Mouse (Mus musculus): Measurements from ENCODE around the gene Gpd1l. TPM values are rescaled to one million over a fixed set of nuclear protein-coding genes. Genes with fewer than 3 reads are reported as not detected.

Gene Gpd1l
- polyA plus RNA-seq, 1 experiment: 3.2 TPM

GRCm38 (mm10) chr9:114885564-114885963, 48.2 kb downstream of the Gpd1l start:
- H3K4me3 ChIP-seq (ENCODE audit: control insufficient read depth, low read depth, low read length): no peak overlapping the region
- no peaks in the 10 kb centered on the region for H3K4me1 ChIP-seq (ENCODE audit: control insufficient read depth, insufficient read depth, low read length)
- H3K27ac ChIP-seq (ENCODE audit: control insufficient read depth, insufficient read depth, low read depth, low read length): no peak overlapping the region
- no peak for TF ChIP-seq CTCF (IDR thresholded peaks at IDR 0.05; ENCODE audit: control insufficient read depth, insufficient read depth, insufficient replicate concordance, low read depth, low read length)
- TF ChIP-seq POLR2A (IDR thresholded peaks at IDR 0.05; ENCODE audit: control insufficient read depth, low read depth, low read length): no peak
- H3K36me3 ChIP-seq (ENCODE audit: control insufficient read depth, insufficient read depth, low read length): no peaks in the 10 kb centered on the region
- H3K27me3 ChIP-seq (ENCODE audit: control insufficient read depth, insufficient read depth, low read length): no peaks in the 10 kb centered on the region

GRCm38 (mm10) chr9:114881977-114882376, 51.8 kb downstream of the Gpd1l start:
- Histone ChIP-seq H3K27ac (ENCODE audit: control insufficient read depth, insufficient read depth, low read depth, low read length) (no peak overlapping the region), H3K4me3 (ENCODE audit: control insufficient read depth, low read depth, low read length) (no peak overlapping the region), H3K27me3 (ENCODE audit: control insufficient read depth, insufficient read depth, low read length) (no peaks in the 10 kb centered on the region), H3K4me1 (ENCODE audit: control insufficient read depth, insufficient read depth, low read length) (no peaks in the 10 kb centered on the region), H3K36me3 (ENCODE audit: control insufficient read depth, insufficient read depth, low read length) (no peaks in the 10 kb centered on the region)
- TF ChIP-seq POLR2A (IDR thresholded peaks at IDR 0.05; ENCODE audit: control insufficient read depth, low read depth, low read length) (no peak), CTCF (IDR thresholded peaks at IDR 0.05; ENCODE audit: control insufficient read depth, insufficient read depth, insufficient replicate concordance, low read depth, low read length) (no peak)

- no peak overlapping the region for H3K27ac ChIP-seq (ENCODE audit: control insufficient read depth, insufficient read depth, low read depth, low read length)
- no peak overlapping the region for H3K4me3 ChIP-seq (ENCODE audit: control insufficient read depth, low read depth, low read length)
- TF ChIP-seq POLR2A (IDR thresholded peaks at IDR 0.05; ENCODE audit: control insufficient read depth, low read depth, low read length): no peak
- no peak for TF ChIP-seq CTCF (IDR thresholded peaks at IDR 0.05; ENCODE audit: control insufficient read depth, insufficient read depth, insufficient replicate concordance, low read depth, low read length)
- H3K4me1 ChIP-seq (ENCODE audit: control insufficient read depth, insufficient read depth, low read length): no peaks in the 10 kb centered on the region; the same call in none of the 2 replicates
- H3K36me3 ChIP-seq (ENCODE audit: control insufficient read depth, insufficient read depth, low read length): no peaks in the 10 kb centered on the region
- no peaks in the 10 kb centered on the region for H3K27me3 ChIP-seq (ENCODE audit: control insufficient read depth, insufficient read depth, low read length)
Observed at GRCm38 (mm10) chr9:114855327-114855726, 78.5 kb downstream of the Gpd1l start.

- Histone ChIP-seq H3K36me3 (ENCODE audit: control insufficient read depth, insufficient read depth, low read length) (no peaks in the 10 kb centered on the region), H3K4me3 (ENCODE audit: control insufficient read depth, low read depth, low read length) (no peak overlapping the region), H3K27ac (ENCODE audit: control insufficient read depth, insufficient read depth, low read depth, low read length) (no peak overlapping the region), H3K27me3 (ENCODE audit: control insufficient read depth, insufficient read depth, low read length) (no peaks in the 10 kb centered on the region), H3K4me1 (ENCODE audit: control insufficient read depth, insufficient read depth, low read length) (no peaks in the 10 kb centered on the region; the same call in none of the 2 replicates)
- TF ChIP-seq CTCF (IDR thresholded peaks at IDR 0.05; ENCODE audit: control insufficient read depth, insufficient read depth, insufficient replicate concordance, low read depth, low read length): no peak
Observed at GRCm38 (mm10) chr9:114854686-114855085, 79.1 kb downstream of the Gpd1l start.

- no peaks in the 10 kb centered on the region for H3K27me3 ChIP-seq (ENCODE audit: control insufficient read depth, insufficient read depth, low read length)
- H3K4me3 ChIP-seq (ENCODE audit: control insufficient read depth, low read depth, low read length): no peak overlapping the region
- no peaks in the 10 kb centered on the region; the same call in none of the 2 replicates for H3K4me1 ChIP-seq (ENCODE audit: control insufficient read depth, insufficient read depth, low read length)
- no peak for TF ChIP-seq POLR2A (IDR thresholded peaks at IDR 0.05; ENCODE audit: control insufficient read depth, low read depth, low read length)
- no peak for TF ChIP-seq CTCF (IDR thresholded peaks at IDR 0.05; ENCODE audit: control insufficient read depth, insufficient read depth, insufficient replicate concordance, low read depth, low read length)
- H3K27ac ChIP-seq (ENCODE audit: control insufficient read depth, insufficient read depth, low read depth, low read length): no peak overlapping the region
- H3K36me3 ChIP-seq (ENCODE audit: control insufficient read depth, insufficient read depth, low read length): no peaks in the 10 kb centered on the region
Observed at GRCm38 (mm10) chr9:114853336-114853735, 80.5 kb downstream of the Gpd1l start.

- H3K27me3 ChIP-seq (ENCODE audit: control insufficient read depth, insufficient read depth, low read length): no peaks in the 10 kb centered on the region
- no peaks in the 10 kb centered on the region for H3K36me3 ChIP-seq (ENCODE audit: control insufficient read depth, insufficient read depth, low read length)
- no peaks in the 10 kb centered on the region; the same call in none of the 2 replicates for H3K4me1 ChIP-seq (ENCODE audit: control insufficient read depth, insufficient read depth, low read length)
- no peak overlapping the region for H3K4me3 ChIP-seq (ENCODE audit: control insufficient read depth, low read depth, low read length)
- H3K27ac ChIP-seq (ENCODE audit: control insufficient read depth, insufficient read depth, low read depth, low read length): no peak overlapping the region
- TF ChIP-seq CTCF (IDR thresholded peaks at IDR 0.05; ENCODE audit: control insufficient read depth, insufficient read depth, insufficient replicate concordance, low read depth, low read length) (no peak), POLR2A (IDR thresholded peaks at IDR 0.05; ENCODE audit: control insufficient read depth, low read depth, low read length) (no peak)
Observed at GRCm38 (mm10) chr9:114851419-114852190, 82.2 kb downstream of the Gpd1l start.

Other genes starting within 250 kb of the Gpd1l start
- 3.8 and 4.7 TPM in 2 replicates for gene Dync1li1, start 245.2 kb downstream of the Gpd1l start, polyA plus RNA-seq (2012; rRNA removed)
- gene Cmtm6, start 202.9 kb downstream of the Gpd1l start, polyA plus RNA-seq (2012; rRNA removed): 19.5 and 25.9 TPM in 2 replicates
- gene Cmtm7, start 152.1 kb downstream of the Gpd1l start, polyA plus RNA-seq (2012; rRNA removed): 6.8 and 10.1 TPM in 2 replicates
- gene Cmtm8, start 89.8 kb downstream of the Gpd1l start, polyA plus RNA-seq (2012; rRNA removed): 1.7 and 2.1 TPM in 2 replicates
- gene Osbpl10, start 44.6 kb upstream of the Gpd1l start, polyA plus RNA-seq (2012; rRNA removed): 136 and 161 TPM in 2 replicates
- gene Rps27rt, start 48.8 kb upstream of the Gpd1l start, polyA plus RNA-seq (2012; rRNA removed): 19.3 and 25.9 TPM in 2 replicates